Mouse (Mus musculus) megakaryocyte, embryonic 14.5 days (primary cell): ENCODE data around the gene Prr15l.

Source experiments
- FLI1 ChIP-seq: IDR thresholded peaks from 2 replicates; pipeline ENCODE4 v1.6.1; 2012; ENCODE audit warnings: low read length, inconsistent platforms, mixed read lengths
- GATA1 ChIP-seq: IDR thresholded peaks from 3 replicates; pipeline ENCODE4 v1.6.1; 2012; ENCODE audit warnings: mixed read lengths, low read length, inconsistent platforms, borderline replicate concordance

- TF ChIP-seq GATA1 = no peak
- TF ChIP-seq FLI1 = no peak
Measured at GRCm38 (mm10) chr11:96928691-96929090, 787 bp downstream of the Prr15l start.
